Mouse (Mus musculus) mesoderm, embryonic 11.5 days (tissue): ENCODE measurements around the gene Lrrc27.

Source experiments
- DNase-seq: peaks from one replicate; pipeline ENCODE4 v3.0.0-alpha.2; 2012; ENCODE audit warnings: low read depth, low spot score

The Lrrc27 gene

GRCm38 (mm10) chr7:139272639-139273396, 60.0 kb downstream of the Lrrc27 start:
- DNase-seq, result no peak

- DNase-seq, result no peak
These were observed 60.6 kb downstream of the Lrrc27 start for GRCm38 (mm10) chr7:139273397-139273719.

GRCm38 (mm10) chr7:139275586-139275985, 62.8 kb downstream of the Lrrc27 start:
- DNase-seq, result no peak

- no peak for DNase-seq
These were observed 63.4 kb downstream of the Lrrc27 start for GRCm38 (mm10) chr7:139276150-139276549.

GRCm38 (mm10) chr7:139277536-139277935, 64.7 kb downstream of the Lrrc27 start:
- DNase-seq, result no peak

GRCm38 (mm10) chr7:139279571-139279970, 66.8 kb downstream of the Lrrc27 start:
- DNase-seq, result no peak

GRCm38 (mm10) chr7:139280044-139280443, 67.3 kb downstream of the Lrrc27 start:
- no peak for DNase-seq

- no peak for DNase-seq
These were observed 68.4 kb downstream of the Lrrc27 start for GRCm38 (mm10) chr7:139281195-139281594.

GRCm38 (mm10) chr7:139282037-139282436, 69.2 kb downstream of the Lrrc27 start:
- no peak for DNase-seq

- DNase-seq, result no peak
These were observed 72.6 kb downstream of the Lrrc27 start for GRCm38 (mm10) chr7:139285295-139285943.

- no peak for DNase-seq
These were observed 75.8 kb downstream of the Lrrc27 start for GRCm38 (mm10) chr7:139288540-139288939.
